Mouse (Mus musculus) myocyte (in vitro differentiated cells): ENCODE data around the gene Bcar1.

Experiments
- CEBPB ChIP-seq: IDR thresholded peaks from 2 replicates; pipeline ENCODE4 v1.6.1; 2011; ENCODE audit warnings: mild to moderate bottlenecking, moderate library complexity; ENCODE audit not compliant: poor library complexity, insufficient read depth, severe bottlenecking
- E2F4 ChIP-seq: IDR thresholded peaks from one replicate; pipeline ENCODE4 v1.6.1; 2011; ENCODE audit warnings: mild to moderate bottlenecking, control low read depth, moderate library complexity; ENCODE audit not compliant: insufficient read depth
- MAX ChIP-seq: IDR thresholded peaks from one replicate; pipeline ENCODE4 v1.6.1; 2011; ENCODE audit warnings: low read depth, mild to moderate bottlenecking, control low read depth
- POLR2A ChIP-seq: IDR thresholded peaks from one replicate; pipeline ENCODE4 v1.6.1; 2011; ENCODE audit warnings: low read depth, mild to moderate bottlenecking, control low read depth, moderate library complexity; ENCODE audit not compliant: insufficient read length
- REST ChIP-seq: IDR thresholded peaks from one replicate; pipeline ENCODE4 v1.6.1; 2011; ENCODE audit warnings: mild to moderate bottlenecking, control low read depth, moderate library complexity; ENCODE audit not compliant: insufficient read depth, insufficient read length
- TCF12 ChIP-seq: IDR thresholded peaks from one replicate; pipeline ENCODE4 v1.6.1; 2011; ENCODE audit warnings: mild to moderate bottlenecking, control low read depth; ENCODE audit not compliant: poor library complexity, insufficient read depth, severe bottlenecking
- TCF3 ChIP-seq: IDR thresholded peaks from one replicate; pipeline ENCODE4 v1.6.1; 2011; ENCODE audit warnings: low read depth, control low read depth; ENCODE audit not compliant: insufficient read length

DNA sequence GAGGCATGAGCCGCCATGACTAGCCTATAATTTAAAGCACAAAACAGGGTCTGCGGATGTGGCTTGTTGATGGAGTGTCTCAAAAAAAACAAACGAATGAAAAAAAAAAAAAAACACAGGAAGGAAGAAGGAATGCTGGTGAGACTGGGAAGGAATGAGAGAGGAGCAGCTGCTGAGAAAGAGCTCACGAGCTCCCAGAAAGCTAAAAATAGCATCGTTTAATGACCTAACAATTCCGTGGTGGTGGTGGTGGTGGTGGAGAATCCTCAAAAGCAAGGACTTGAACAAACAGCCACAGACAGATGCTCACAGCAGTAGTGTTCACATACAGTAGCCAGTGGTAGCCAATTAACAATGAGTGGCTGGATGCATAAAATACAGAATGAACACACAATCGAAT lies 48.2 kb downstream of the Bcar1 start:
- no peak for TF ChIP-seq MAX
- peak; percentile 12 for TF ChIP-seq TCF3
- no peak for TF ChIP-seq REST
- peak; percentile 67 for TF ChIP-seq TCF12
- no peak for TF ChIP-seq CEBPB
- no peak for TF ChIP-seq POLR2A
- TF ChIP-seq E2F4, result no peak
